Mouse (Mus musculus): ENCODE data around the gene Smok3b.

The Smok3b gene

GRCm38 (mm10) chr5:138084996-138085395 is 63.8 kb downstream of the Smok3b start, which contains the start of gene Zkscan1:
Gene Zkscan1 (plus strand): TSS chr5:138085084.
- in situ Hi-C loops (cut with MboI, MseI) = loop anchor here (5.0 kb wide), 1 partner anchor 67 kb away; no protein-coding TSS in a partner anchor

GRCm38 (mm10) chr5:138085421-138085911 is 64.2 kb downstream of the Smok3b start:
- in situ Hi-C loops (cut with MboI, MseI) = loop anchor here (5.0 kb wide), 1 partner anchor 67 kb away; no protein-coding TSS in a partner anchor

GRCm38 (mm10) chr5:138086842-138087241 is 65.6 kb downstream of the Smok3b start:
- in situ Hi-C loops (cut with MboI, MseI) = loop anchor here (5.0 kb wide), 1 partner anchor 65 kb away; no protein-coding TSS in a partner anchor

GRCm38 (mm10) chr5:138088366-138088765 is 67.1 kb downstream of the Smok3b start:
- in situ Hi-C loops (cut with MboI, MseI) = loop anchor here (5.0 kb wide), 1 partner anchor 64 kb away; no protein-coding TSS in a partner anchor

- in situ Hi-C loops (cut with MboI, MseI) = loop anchor here (5.0 kb wide), 1 partner anchor 63 kb away; no protein-coding TSS in a partner anchor
Observed at GRCm38 (mm10) chr5:138089108-138089551, 67.9 kb downstream of the Smok3b start.

- in situ Hi-C loops (cut with MboI, MseI) = no loop called here
Observed at GRCm38 (mm10) chr5:138090271-138090670, 69.0 kb downstream of the Smok3b start.

- in situ Hi-C loops (cut with MboI, MseI) = no loop called here
Observed at GRCm38 (mm10) chr5:138090737-138091136, 69.5 kb downstream of the Smok3b start.

GRCm38 (mm10) chr5:138092771-138093170 is 71.5 kb downstream of the Smok3b start:
- in situ Hi-C loops (cut with MboI, MseI) = no loop called here

GRCm38 (mm10) chr5:138094474-138094873 is 73.2 kb downstream of the Smok3b start:
- in situ Hi-C loops (cut with MboI, MseI) = no loop called here
